Mouse (Mus musculus) hindbrain, embryonic 12.5 days (tissue): ENCODE measurements around the gene Insr. TPM values are rescaled to one million over a fixed set of nuclear protein-coding genes. Genes with fewer than 3 reads are reported as not detected.

ENCODE experiments used
- ATAC-seq: fragments of 200-750 bp; cut with Nextera tagmentation; 2 replicates; pipeline ENCODE4 v1.8.0; 2017; ENCODE audit warnings: moderate TSS enrichment; ENCODE audit not compliant: low FRiP score
- H3K27ac ChIP-seq: fragments of 300-500 bp; sonication (generic); 2 replicates; pipeline ENCODE4 v1.5.1; 2016; ENCODE audit warnings: mild to moderate bottlenecking
- H3K27me3 ChIP-seq: fragments of 300-500 bp; sonication (generic); 2 replicates; pipeline ENCODE4 v1.6.1; 2016; ENCODE audit warnings: mild to moderate bottlenecking
- H3K36me3 ChIP-seq: fragments of 300-500 bp; sonication (generic); 2 replicates; pipeline ENCODE4 v1.6.1; 2016; ENCODE audit warnings: mild to moderate bottlenecking
- H3K4me1 ChIP-seq: fragments of 300-500 bp; sonication (generic); 2 replicates; pipeline ENCODE4 v1.6.1; 2016
- H3K4me2 ChIP-seq: fragments of 300-500 bp; sonication (generic); replicated peaks from 2 replicates; pipeline ENCODE4 v1.6.1; 2016; ENCODE audit warnings: mild to moderate bottlenecking
- H3K4me3 ChIP-seq: fragments of 300-500 bp; sonication (generic); 2 replicates; pipeline ENCODE4 v1.5.1; 2016; ENCODE audit warnings: mild to moderate bottlenecking
- H3K9ac ChIP-seq: fragments of 300-500 bp; sonication (generic); 2 replicates; pipeline ENCODE4 v1.6.1; 2016; ENCODE audit warnings: mild to moderate bottlenecking, moderate library complexity
- H3K9me3 ChIP-seq: fragments of 300-500 bp; sonication (generic); replicated peaks from 2 replicates; pipeline ENCODE4 v1.6.1; 2016; ENCODE audit warnings: mild to moderate bottlenecking
- WGBS: fragments of 180-500 bp; shearing (Covaris S2); methylation state at CpG from one replicate; pipeline ENCODE4 v1.1.7; 2016; 5-methylcytosine and 5-hydroxymethylcytosine counted together
- polyA plus RNA-seq: library from polyadenylated mRNA; unstranded; fragments of >200 nt; fragmentation: Nextera tagmentation; extraction: Ambion mirVana; gene quantifications from 2 replicates; pipeline ENCODE4 v1.2.1, GENCODE M21; 2016

The Insr gene
- polyA plus RNA-seq, 1 experiment from 2014 or later, result 49.0 TPM

- Histone ChIP-seq H3K4me2 (no peak overlapping the region), H3K27me3 (no peaks in the 10 kb centered on the region), H3K4me3 (no peak overlapping the region), H3K36me3 (0 out of 2 replicates have a peak, but pooled peaks cover 9% of the 10 kb centered on the region), H3K27ac (no peak overlapping the region), H3K9me3 (0 out of 2 replicates have a peak, but pooled peaks cover 2% of the 10 kb centered on the region), H3K4me1 (no peaks in the 10 kb centered on the region), H3K9ac (no peak overlapping the region)
- no peak for ATAC-seq
- 92% methylated on average over 1 of the region's 1 CpGs for WGBS
These were observed 32.3 kb downstream of the Insr start for GRCm38 (mm10) chr8:3247129-3247528.

GRCm38 (mm10) chr8:3243229-3243628 is 36.2 kb downstream of the Insr start:
- no peak for ATAC-seq
- H3K4me2 ChIP-seq, result no peak overlapping the region
- no peaks in the 10 kb centered on the region for H3K27me3 ChIP-seq
- H3K4me3 ChIP-seq, result no peak overlapping the region
- 91% methylated on average over 4 of the region's 4 CpGs for WGBS
- no peak overlapping the region for H3K27ac ChIP-seq
- H3K9ac ChIP-seq, result no peak overlapping the region
- H3K9me3 ChIP-seq, result 0 out of 2 replicates have a peak, but pooled peaks cover 2% of the 10 kb centered on the region
- no peaks in the 10 kb centered on the region for H3K36me3 ChIP-seq
- H3K4me1 ChIP-seq, result no peaks in the 10 kb centered on the region

- Histone ChIP-seq H3K27me3 (no peaks in the 10 kb centered on the region), H3K9ac (no peak overlapping the region), H3K4me1 (peaks cover 4% of the 10 kb centered on the region; the same call in 1 of the 2 replicates), H3K4me3 (no peak overlapping the region), H3K36me3 (no peaks in the 10 kb centered on the region), H3K27ac (no peak overlapping the region), H3K4me2 (no peak overlapping the region), H3K9me3 (0 out of 2 replicates have a peak, but pooled peaks cover 2% of the 10 kb centered on the region)
- 95% methylated on average over 3 of the region's 3 CpGs for WGBS
- ATAC-seq, result no peak
These were observed 38.7 kb downstream of the Insr start for GRCm38 (mm10) chr8:3240725-3241124.

GRCm38 (mm10) chr8:3239641-3240040 is 39.8 kb downstream of the Insr start:
- no peaks in the 10 kb centered on the region for H3K36me3 ChIP-seq
- H3K4me2 ChIP-seq, result no peak overlapping the region
- no peaks in the 10 kb centered on the region for H3K9me3 ChIP-seq
- H3K4me1 ChIP-seq, result peaks cover 4% of the 10 kb centered on the region; the same call in 1 of the 2 replicates
- H3K4me3 ChIP-seq, result no peak overlapping the region
- H3K27ac ChIP-seq, result no peak overlapping the region
- no peaks in the 10 kb centered on the region for H3K27me3 ChIP-seq
- 89% methylated on average over 3 of the region's 3 CpGs for WGBS
- ATAC-seq, result no peak
- H3K9ac ChIP-seq, result no peak overlapping the region

- no peaks in the 10 kb centered on the region for H3K9me3 ChIP-seq
- H3K4me1 ChIP-seq, result peaks cover 4% of the 10 kb centered on the region; the same call in 1 of the 2 replicates
- no peak overlapping the region for H3K9ac ChIP-seq
- no peak overlapping the region for H3K4me3 ChIP-seq
- no peak overlapping the region for H3K4me2 ChIP-seq
- no peak overlapping the region for H3K27ac ChIP-seq
- WGBS, result 86% methylated on average over 3 of the region's 3 CpGs
- H3K27me3 ChIP-seq, result no peaks in the 10 kb centered on the region
- no peaks in the 10 kb centered on the region for H3K36me3 ChIP-seq
- no peak for ATAC-seq
These were observed 40.6 kb downstream of the Insr start for GRCm38 (mm10) chr8:3238792-3239191.

- Histone ChIP-seq H3K4me3 (no peak overlapping the region), H3K9ac (no peak overlapping the region), H3K4me1 (peaks cover 4% of the 10 kb centered on the region; the same call in 1 of the 2 replicates), H3K27me3 (no peaks in the 10 kb centered on the region), H3K27ac (no peak overlapping the region), H3K9me3 (no peaks in the 10 kb centered on the region), H3K36me3 (no peaks in the 10 kb centered on the region), H3K4me2 (no peak overlapping the region)
- no peak for ATAC-seq
- 68% methylated on average over 5 of the region's 5 CpGs for WGBS
These were observed 42.1 kb downstream of the Insr start for GRCm38 (mm10) chr8:3237319-3237718.

GRCm38 (mm10) chr8:3236277-3236676 is 43.1 kb downstream of the Insr start:
- Histone ChIP-seq H3K36me3 (no peaks in the 10 kb centered on the region), H3K4me3 (no peak overlapping the region), H3K27me3 (no peaks in the 10 kb centered on the region), H3K9me3 (no peaks in the 10 kb centered on the region), H3K27ac (no peak overlapping the region), H3K4me2 (no peak overlapping the region), H3K9ac (no peak overlapping the region), H3K4me1 (peaks cover 4% of the 10 kb centered on the region; the same call in 1 of the 2 replicates)
- no peak for ATAC-seq
- WGBS, result 82% methylated on average over 3 of the region's 3 CpGs

GRCm38 (mm10) chr8:3234569-3234968 is 44.8 kb downstream of the Insr start:
- Histone ChIP-seq H3K27me3 (no peaks in the 10 kb centered on the region), H3K27ac (no peak overlapping the region), H3K4me1 (peaks cover 4% of the 10 kb centered on the region; the same call in 1 of the 2 replicates), H3K4me2 (no peak overlapping the region), H3K4me3 (no peak overlapping the region), H3K9me3 (no peaks in the 10 kb centered on the region), H3K9ac (no peak overlapping the region), H3K36me3 (no peaks in the 10 kb centered on the region)
- no peak for ATAC-seq
- 87% methylated on average over 3 of the region's 3 CpGs for WGBS

GRCm38 (mm10) chr8:3232601-3233000 is 46.8 kb downstream of the Insr start:
- H3K4me1 ChIP-seq, result peaks cover 4% of the 10 kb centered on the region; the same call in 1 of the 2 replicates
- no peak overlapping the region for H3K9ac ChIP-seq
- no peak for ATAC-seq
- H3K4me3 ChIP-seq, result no peak overlapping the region
- no peak overlapping the region for H3K4me2 ChIP-seq
- WGBS, result 91% methylated on average over 2 of the region's 2 CpGs
- no peaks in the 10 kb centered on the region for H3K27me3 ChIP-seq
- no peaks in the 10 kb centered on the region for H3K9me3 ChIP-seq
- H3K27ac ChIP-seq, result no peak overlapping the region
- H3K36me3 ChIP-seq, result no peaks in the 10 kb centered on the region

- H3K4me2 ChIP-seq, result no peak overlapping the region
- no peak overlapping the region for H3K27ac ChIP-seq
- no peak for ATAC-seq
- no peaks in the 10 kb centered on the region for H3K27me3 ChIP-seq
- H3K36me3 ChIP-seq, result no peaks in the 10 kb centered on the region
- H3K9ac ChIP-seq, result no peak overlapping the region
- H3K9me3 ChIP-seq, result no peaks in the 10 kb centered on the region
- 84% methylated on average over 10 of the region's 10 CpGs for WGBS
- no peak overlapping the region for H3K4me3 ChIP-seq
- no peaks in the 10 kb centered on the region for H3K4me1 ChIP-seq
These were observed 49.0 kb downstream of the Insr start for GRCm38 (mm10) chr8:3230118-3231060.

- Histone ChIP-seq H3K4me1 (no peaks in the 10 kb centered on the region), H3K36me3 (no peaks in the 10 kb centered on the region), H3K9ac (no peak overlapping the region), H3K27ac (no peak overlapping the region), H3K27me3 (no peaks in the 10 kb centered on the region), H3K4me3 (no peak overlapping the region), H3K4me2 (no peak overlapping the region), H3K9me3 (no peaks in the 10 kb centered on the region)
- ATAC-seq, result no peak
- 91% methylated on average over 5 of the region's 5 CpGs for WGBS
These were observed 52.0 kb downstream of the Insr start for GRCm38 (mm10) chr8:3227423-3227822.

GRCm38 (mm10) chr8:3225731-3226130 is 53.7 kb downstream of the Insr start:
- no peak overlapping the region for H3K27ac ChIP-seq
- ATAC-seq, result no peak
- no peaks in the 10 kb centered on the region for H3K9me3 ChIP-seq
- no peak overlapping the region for H3K4me3 ChIP-seq
- no peaks in the 10 kb centered on the region for H3K36me3 ChIP-seq
- H3K27me3 ChIP-seq, result no peaks in the 10 kb centered on the region
- no peak overlapping the region for H3K9ac ChIP-seq
- no peak overlapping the region for H3K4me2 ChIP-seq
- H3K4me1 ChIP-seq, result peaks cover 7% of the 10 kb centered on the region
- WGBS, result 86% methylated on average over 1 of the region's 1 CpGs

- no peaks in the 10 kb centered on the region for H3K36me3 ChIP-seq
- H3K9ac ChIP-seq, result no peak overlapping the region
- WGBS, result 91% methylated on average over 8 of the region's 8 CpGs
- no peak overlapping the region for H3K27ac ChIP-seq
- peaks cover 8% of the 10 kb centered on the region for H3K4me1 ChIP-seq
- no peak for ATAC-seq
- H3K9me3 ChIP-seq, result no peaks in the 10 kb centered on the region
- H3K4me3 ChIP-seq, result no peak overlapping the region
- H3K27me3 ChIP-seq, result no peaks in the 10 kb centered on the region
- H3K4me2 ChIP-seq, result no peak overlapping the region
These were observed 54.2 kb downstream of the Insr start for GRCm38 (mm10) chr8:3225184-3225583.
